Mouse (Mus musculus) MEL (cell line): Measurements from ENCODE around the gene Izumo1. TPM values are rescaled to one million over a fixed set of nuclear protein-coding genes. Genes with fewer than 3 reads are reported as not detected.

ENCODE experiments used
- DNase-seq: peaks from one replicate; pipeline ENCODE4 v3.0.0; 2011; ENCODE audit warnings: low read depth, low spot score
- H3K27ac ChIP-seq: 2 replicates; pipeline ENCODE4 v1.5.1; 2012; ENCODE audit warnings: low read depth, mild to moderate bottlenecking, control low read depth, low read length, moderate library complexity; ENCODE audit not compliant: control insufficient read depth
- H3K27me3 ChIP-seq, 2 experiments: fragments of 150-350 bp in 1 of 2; sonication (generic) in 1 of 2; 2 replicates each; pipeline ENCODE4 v1.6.1; 2012; ENCODE audit warnings: low read length in 2 of 2, mild to moderate bottlenecking in 2 of 2, improper control_type of control experiment in 1 of 2, moderate library complexity in 1 of 2; ENCODE audit not compliant: insufficient read depth in 2 of 2, control insufficient read depth in 1 of 2
- H3K36me3 ChIP-seq, 2 experiments: 2 replicates each; pipeline ENCODE4 v1.6.1; 2012 to 2014; ENCODE audit warnings: low read length in 2 of 2, improper control_type of control experiment in 1 of 2, inconsistent platforms in 1 of 2, mild to moderate bottlenecking in 1 of 2; ENCODE audit not compliant: insufficient read depth in 2 of 2, control insufficient read depth in 1 of 2
- H3K4me1 ChIP-seq, 2 experiments: fragments of 150-350 bp in 1 of 2; sonication (generic) in 1 of 2; 2 replicates each; pipeline ENCODE4 v1.6.1; 2012; ENCODE audit warnings: low read length in 2 of 2, improper control_type of control experiment in 1 of 2, mild to moderate bottlenecking in 1 of 2; ENCODE audit not compliant: insufficient read depth in 2 of 2, control insufficient read depth in 1 of 2
- H3K4me3 ChIP-seq, 2 experiments: fragments of 150-350 bp in 1 of 2; sonication (generic) in 1 of 2; 2 replicates each; pipeline ENCODE4 v1.5.1; 2012; ENCODE audit warnings: low read depth in 2 of 2, low read length in 2 of 2, mild to moderate bottlenecking in 2 of 2, moderate library complexity in 2 of 2, control low read depth in 1 of 2, improper control_type of control experiment in 1 of 2; ENCODE audit not compliant: control insufficient read depth in 1 of 2, insufficient read depth in 1 of 2
- H3K79me2 ChIP-seq: 2 replicates; pipeline ENCODE4 v1.6.1; 2012; ENCODE audit warnings: mild to moderate bottlenecking, low read length, moderate library complexity; ENCODE audit not compliant: control insufficient read depth, poor library complexity, insufficient read depth
- H3K9ac ChIP-seq: 2 replicates; pipeline ENCODE4 v1.6.1; 2012; ENCODE audit warnings: low read depth, mild to moderate bottlenecking, control low read depth, low read length, moderate library complexity; ENCODE audit not compliant: control insufficient read depth, poor library complexity, severe bottlenecking
- H3K9me3 ChIP-seq: fragments of 150-350 bp; sonication (generic); replicated peaks from 2 replicates; pipeline ENCODE4 v1.6.1; 2012; ENCODE audit warnings: mild to moderate bottlenecking, low read length, improper control_type of control experiment, moderate library complexity; ENCODE audit not compliant: insufficient read depth
- BHLHE40 ChIP-seq: IDR thresholded peaks from 2 replicates; pipeline ENCODE4 v1.6.1; 2012; ENCODE audit warnings: low read depth, mild to moderate bottlenecking, inconsistent platforms, low read length, improper control_type of control experiment, borderline replicate concordance
- CHD1 ChIP-seq: IDR thresholded peaks from 2 replicates; pipeline ENCODE4 v1.6.1; 2012; ENCODE audit warnings: low read depth, mild to moderate bottlenecking, inconsistent platforms, low read length, improper control_type of control experiment
- CTCF ChIP-seq, 3 experiments: IDR thresholded peaks in 2 of 3; conservative IDR thresholded peaks in 1 of 3; 2 replicates each; pipeline ENCODE4 v1.5.1; 2011 to 2012; ENCODE audit warnings: low read length in 3 of 3, low read depth in 2 of 3, mild to moderate bottlenecking in 2 of 3, improper control_type of control experiment in 1 of 3, inconsistent platforms in 1 of 3, mixed read lengths in 1 of 3, moderate library complexity in 1 of 3; ENCODE audit not compliant: control insufficient read depth in 1 of 3, insufficient read depth in 1 of 3, poor library complexity in 1 of 3, severe bottlenecking in 1 of 3
- ELF1 ChIP-seq: IDR thresholded peaks from 2 replicates; pipeline ENCODE4 v1.6.1; 2014; ENCODE audit warnings: low read depth, mild to moderate bottlenecking, inconsistent platforms, low read length, improper control_type of control experiment, moderate library complexity
- EP300 ChIP-seq, 2 experiments: IDR thresholded peaks; 2 replicates each; pipeline ENCODE4 v1.6.1; 2011; ENCODE audit warnings: improper control_type of control experiment in 2 of 2, low read length in 2 of 2, low read depth in 1 of 2, mild to moderate bottlenecking in 1 of 2
- ETS1 ChIP-seq: IDR thresholded peaks from 2 replicates; pipeline ENCODE4 v1.6.1; 2012; ENCODE audit warnings: low read depth, mild to moderate bottlenecking, inconsistent platforms, low read length, improper control_type of control experiment, moderate library complexity
- GABPA ChIP-seq: IDR thresholded peaks from 2 replicates; pipeline ENCODE4 v1.6.1; 2012; ENCODE audit warnings: low read depth, mild to moderate bottlenecking, inconsistent platforms, low read length, improper control_type of control experiment, moderate library complexity
- GATA1 ChIP-seq: IDR thresholded peaks from 2 replicates; pipeline ENCODE4 v1.6.1; 2011; ENCODE audit warnings: low read depth, low read length, improper control_type of control experiment
- HCFC1 ChIP-seq: IDR thresholded peaks from 2 replicates; pipeline ENCODE4 v1.6.1; 2012; ENCODE audit warnings: low read depth, mild to moderate bottlenecking, inconsistent platforms, low read length, improper control_type of control experiment, moderate library complexity
- JUND ChIP-seq: IDR thresholded peaks from 2 replicates; pipeline ENCODE4 v1.6.1; 2011; ENCODE audit warnings: low read depth, mild to moderate bottlenecking, improper control_type of control experiment, low read length
- KAT2A ChIP-seq: conservative IDR thresholded peaks from 2 replicates; pipeline ENCODE4 v1.6.1; 2012; ENCODE audit warnings: low read depth, low read length, improper control_type of control experiment, inconsistent platforms
- MAX ChIP-seq: IDR thresholded peaks from 2 replicates; pipeline ENCODE4 v1.6.1; 2011; ENCODE audit warnings: low read length, improper control_type of control experiment
- MAZ ChIP-seq: IDR thresholded peaks from 2 replicates; pipeline ENCODE4 v1.6.1; 2012; ENCODE audit warnings: low read depth, mild to moderate bottlenecking, inconsistent platforms, low read length, improper control_type of control experiment
- MYB ChIP-seq: IDR thresholded peaks from 2 replicates; pipeline ENCODE4 v1.6.1; 2011; ENCODE audit warnings: mild to moderate bottlenecking, low read depth, low read length, improper control_type of control experiment
- MYC ChIP-seq: IDR thresholded peaks from 2 replicates; pipeline ENCODE4 v1.6.1; 2011; ENCODE audit warnings: low read depth, mild to moderate bottlenecking, low read length, improper control_type of control experiment, moderate library complexity
- NELFE ChIP-seq: IDR thresholded peaks from 2 replicates; pipeline ENCODE4 v1.6.1; 2011; ENCODE audit warnings: low read depth, low read length, improper control_type of control experiment
- NRF1 ChIP-seq: IDR thresholded peaks from 2 replicates; pipeline ENCODE4 v1.6.1; 2014; ENCODE audit warnings: low read depth, mild to moderate bottlenecking, inconsistent platforms, low read length, improper control_type of control experiment, moderate library complexity; ENCODE audit not compliant: poor library complexity, insufficient read depth, severe bottlenecking
- POLR2A ChIP-seq, 2 experiments: IDR thresholded peaks; 2 replicates each; pipeline ENCODE4 v1.6.1; 2011 to 2012; ENCODE audit warnings: low read length in 2 of 2, mild to moderate bottlenecking in 2 of 2, control low read depth in 1 of 2, improper control_type of control experiment in 1 of 2, low read depth in 1 of 2, moderate library complexity in 1 of 2; ENCODE audit not compliant: control insufficient read depth in 1 of 2, insufficient read depth in 1 of 2, poor library complexity in 1 of 2
- POLR2AphosphoS2 ChIP-seq: IDR thresholded peaks from 2 replicates; pipeline ENCODE4 v1.6.1; 2011; ENCODE audit warnings: low read length, improper control_type of control experiment
- POLR2AphosphoS5 ChIP-seq: IDR thresholded peaks from 2 replicates; pipeline ENCODE4 v1.6.1; 2012; ENCODE audit warnings: low read depth, borderline replicate concordance, mild to moderate bottlenecking, inconsistent platforms, low read length, moderate library complexity, mixed read lengths
- RAD21 ChIP-seq: IDR thresholded peaks from 2 replicates; pipeline ENCODE4 v1.6.1; 2011; ENCODE audit warnings: mild to moderate bottlenecking, low read depth, low read length, improper control_type of control experiment
- SIN3A ChIP-seq: IDR thresholded peaks from 2 replicates; pipeline ENCODE4 v1.6.1; 2012; ENCODE audit warnings: low read length, improper control_type of control experiment, inconsistent platforms
- SMC3 ChIP-seq: IDR thresholded peaks from 2 replicates; pipeline ENCODE4 v1.6.1; 2011; ENCODE audit warnings: low read depth, low read length, improper control_type of control experiment
- TAL1 ChIP-seq: IDR thresholded peaks from 2 replicates; pipeline ENCODE4 v1.6.1; 2012; ENCODE audit warnings: mild to moderate bottlenecking, inconsistent platforms, low read length, moderate library complexity, mixed read lengths
- TBP ChIP-seq: IDR thresholded peaks from 2 replicates; pipeline ENCODE4 v1.8.0; 2011; ENCODE audit warnings: low read depth, low read length, improper control_type of control experiment
- UBTF ChIP-seq: IDR thresholded peaks from 2 replicates; pipeline ENCODE4 v1.6.1; 2012; ENCODE audit warnings: low read depth, mild to moderate bottlenecking, inconsistent platforms, low read length, improper control_type of control experiment, moderate library complexity, borderline replicate concordance; ENCODE audit not compliant: insufficient read depth
- ZC3H11A ChIP-seq: IDR thresholded peaks from 2 replicates; pipeline ENCODE4 v1.6.1; 2012; ENCODE audit warnings: low read depth, mild to moderate bottlenecking, inconsistent platforms, low read length, improper control_type of control experiment
- ZNF384 ChIP-seq: IDR thresholded peaks from 2 replicates; pipeline ENCODE4 v1.6.1; 2012; ENCODE audit warnings: low read depth, mild to moderate bottlenecking, inconsistent platforms, low read length, improper control_type of control experiment
- polyA plus RNA-seq, 2 experiments: library from polyadenylated mRNA; stranded (reverse) in 1 of 2; unstranded in 1 of 2; fragments of >175 nt in 1 of 2; fragments of >200 nt in 1 of 2; gene quantifications; 2 replicates each; pipeline versions ENCODE4 v1.2.1 to v1.2.4; 2012; ENCODE audit warnings: low replicate concordance in 2 of 2, low read depth in 1 of 2; ENCODE audit not compliant: insufficient read length in 2 of 2, insufficient read depth in 1 of 2, missing spikeins in 1 of 2
- total RNA-seq: library from RNA; depleted of rRNA; stranded (reverse); fragments of 300-350 nt; gene quantifications from 2 replicates; pipeline ENCODE4 v1.2.3, GENCODE M21; 2012

The Izumo1 gene
- total and polyA plus RNA-seq, 3 experiments = 0.04 TPM; not detected in 2

GRCm38 (mm10) chr7:45627261-45627660 is 5.7 kb downstream of the Izumo1 start, which contains the start of gene Rasip1:
Gene Rasip1, plus strand, starts transcription at chr7:45627488.
- peak within 1 kb of the TSS; percentile 88 for H3K9ac ChIP-seq
- H3K27ac ChIP-seq = no peak within 1 kb of the TSS
- peak within 1 kb of the TSS; percentile 59 to 60; a peak in 3 of 4 replicates for H3K4me3 ChIP-seq
- DNase-seq = no peak
- H3K9me3 ChIP-seq = no peaks in the 10 kb centered on the region
- H3K79me2 ChIP-seq = peaks cover 2% of the 10 kb centered on the region; the same call in 1 of the 2 replicates
- no peaks in the 10 kb centered on the region; a peak in 1 of 4 replicates for H3K27me3 ChIP-seq
- H3K4me1 ChIP-seq = peaks cover 0 to 13% of the 10 kb centered on the region in 2 experiments; a peak in 1 of 4 replicates
- H3K36me3 ChIP-seq = no peaks in the 10 kb centered on the region
- TF ChIP-seq UBTF (no peak), RAD21 (no peak), HCFC1 (no peak), KAT2A (no peak), SIN3A (no peak), POLR2AphosphoS5 (no peak)

- no peaks in the 10 kb centered on the region for H3K9me3 ChIP-seq
- peak; percentile 89 for DNase-seq
- no peaks in the 10 kb centered on the region for H3K27me3 ChIP-seq
- H3K79me2 ChIP-seq = peaks cover 2% of the 10 kb centered on the region; the same call in 1 of the 2 replicates
- peak overlapping the region; percentile 88 for H3K9ac ChIP-seq
- no peak overlapping the region for H3K27ac ChIP-seq
- peaks cover 0 to 13% of the 10 kb centered on the region in 2 experiments; a peak in 1 of 4 replicates for H3K4me1 ChIP-seq
- H3K36me3 ChIP-seq = no peaks in the 10 kb centered on the region
- peak overlapping the region; percentile 59 to 60 for H3K4me3 ChIP-seq
- peak; percentile 46; the same call in 1 of the 2 replicates for TF ChIP-seq NRF1
- no peak for TF ChIP-seq TAL1
- peak; percentile 58 to 93 (median 89) for TF ChIP-seq CTCF (IDR thresholded peaks at IDR 0.05 in 2 of 3, conservative IDR thresholded peaks at IDR 0.05 in 1 of 3; ENCODE audit: control insufficient read depth in 1 of 3, insufficient read depth in 1 of 3, low read depth in 2 of 3, low read length in 3 of 3, poor library complexity in 1 of 3, severe bottlenecking in 1 of 3)
- TF ChIP-seq ETS1 = peak; percentile 35; the same call in 1 of the 2 replicates
- TF ChIP-seq CHD1 = no peak
- TF ChIP-seq GABPA = no peak
- peak; percentile 62 to 65; a peak in 3 of 4 replicates for TF ChIP-seq POLR2A (IDR thresholded peaks at IDR 0.05; ENCODE audit: control insufficient read depth in 1 of 2, insufficient read depth in 1 of 2, low read depth in 1 of 2, low read length in 2 of 2, poor library complexity in 1 of 2)
- TF ChIP-seq BHLHE40 = peak; percentile 80
- peak; percentile 75; the same call in 1 of the 2 replicates for TF ChIP-seq MAZ
- TF ChIP-seq RAD21 = peak; percentile 58
- TF ChIP-seq MYB = no peak
- TF ChIP-seq MAX = peak; percentile 85
- TF ChIP-seq MYC = 0 out of 2 replicates have a peak, but pooled peaks have one; percentile 39
- peak; percentile 57 for TF ChIP-seq NELFE
- no peak for TF ChIP-seq EP300 (IDR thresholded peaks at IDR 0.05; ENCODE audit: low read depth in 1 of 2, low read length in 2 of 2)
- TF ChIP-seq JUND = no peak
- TF ChIP-seq POLR2AphosphoS5 = no peak
- peak; percentile 76 for TF ChIP-seq SMC3
- TF ChIP-seq ZC3H11A = peak; percentile 47; the same call in 1 of the 2 replicates
- no peak for TF ChIP-seq TBP
- 0 out of 2 replicates have a peak, but pooled peaks have one; percentile 67 for TF ChIP-seq UBTF
- no peak for TF ChIP-seq ZNF384
- no peak for TF ChIP-seq GATA1
- 0 out of 2 replicates have a peak, but pooled peaks have one; percentile 27 for TF ChIP-seq ELF1
- TF ChIP-seq POLR2AphosphoS2 = no peak; the same call in 1 of the 2 replicates
- peak; percentile 57 for TF ChIP-seq HCFC1
- TF ChIP-seq SIN3A = peak; percentile 71
Observed at GRCm38 (mm10) chr7:45628364-45629294, 7.0 kb downstream of the Izumo1 start.
